Mouse (Mus musculus) intestine, embryonic 15.5 days (tissue): ENCODE measurements at regions not wholly inside any gene's neighbourhood (a gene's known extent, or its start where the extent isn't known, plus 50 kb on each side); places are given as distances from the start of the nearest gene placed in this dataset.
A peak's percentile ranks its signal among the peaks of the same experiment; 100 is the strongest.

Experiments
- ATAC-seq: fragments of 200-750 bp; cut with Nextera tagmentation; 2 replicates; pipeline ENCODE4 v1.8.0; 2017; ENCODE audit warnings: moderate TSS enrichment, moderate library complexity
- H3K27ac ChIP-seq: fragments of 300-500 bp; sonication (generic); 2 replicates; pipeline ENCODE4 v1.5.1; 2015; ENCODE audit warnings: mild to moderate bottlenecking, inconsistent platforms
- H3K27me3 ChIP-seq: fragments of 300-500 bp; sonication (generic); replicated peaks from 2 replicates; pipeline ENCODE4 v1.6.1; 2015; ENCODE audit warnings: inconsistent platforms
- H3K36me3 ChIP-seq: fragments of 300-500 bp; sonication (generic); 2 replicates; pipeline ENCODE4 v1.6.1; 2015; ENCODE audit warnings: inconsistent platforms
- H3K4me1 ChIP-seq: fragments of 300-500 bp; sonication (generic); replicated peaks from 2 replicates; pipeline ENCODE4 v1.6.1; 2015; ENCODE audit warnings: inconsistent platforms
- H3K4me2 ChIP-seq: fragments of 300-500 bp; sonication (generic); replicated peaks from 2 replicates; pipeline ENCODE4 v1.6.1; 2015; ENCODE audit warnings: mild to moderate bottlenecking, inconsistent platforms
- H3K4me3 ChIP-seq: fragments of 300-500 bp; sonication (generic); replicated peaks from 2 replicates; pipeline ENCODE4 v1.5.1; 2015; ENCODE audit warnings: inconsistent platforms
- H3K9ac ChIP-seq: fragments of 300-500 bp; sonication (generic); 2 replicates; pipeline ENCODE4 v1.6.1; 2015; ENCODE audit warnings: inconsistent platforms
- H3K9me3 ChIP-seq: fragments of 300-500 bp; sonication (generic); 2 replicates; pipeline ENCODE4 v1.6.1; 2016; ENCODE audit warnings: inconsistent platforms
- WGBS: fragments of 180-500 bp; shearing (Covaris S2); methylation state at CpG from one replicate; pipeline ENCODE4 v1.1.7; 2015; 5-methylcytosine and 5-hydroxymethylcytosine counted together

- no peaks in the 10 kb centered on the region for H3K27me3 ChIP-seq
- no peaks in the 10 kb centered on the region for H3K9me3 ChIP-seq
- ATAC-seq: no peak
- H3K27ac ChIP-seq: no peak overlapping the region
- H3K36me3 ChIP-seq: no peaks in the 10 kb centered on the region
- H3K4me2 ChIP-seq: no peak overlapping the region
- peaks cover 8% of the 10 kb centered on the region; the same call in 1 of the 2 replicates for H3K4me1 ChIP-seq
- H3K4me3 ChIP-seq: no peak overlapping the region
- WGBS: 84% methylated on average over 6 of the region's 6 CpGs
- H3K9ac ChIP-seq: no peak overlapping the region
These were observed 234.7 kb downstream of the Rplp1 start for GRCm38 (mm10) chr9:61679686-61680085.

- no peak overlapping the region for H3K4me2 ChIP-seq
- no peaks in the 10 kb centered on the region for H3K36me3 ChIP-seq
- H3K27ac ChIP-seq: no peak overlapping the region
- H3K4me3 ChIP-seq: no peak overlapping the region
- H3K27me3 ChIP-seq: no peaks in the 10 kb centered on the region
- no peak overlapping the region for H3K9ac ChIP-seq
- H3K9me3 ChIP-seq: no peaks in the 10 kb centered on the region
- ATAC-seq: no peak
- 57% methylated on average over 3 of the region's 3 CpGs for WGBS
- peaks cover 18% of the 10 kb centered on the region for H3K4me1 ChIP-seq
These were observed 236.7 kb downstream of the Rplp1 start for GRCm38 (mm10) chr9:61677603-61678002.

- no peaks in the 10 kb centered on the region for H3K9me3 ChIP-seq
- no peak overlapping the region for H3K4me3 ChIP-seq
- H3K27ac ChIP-seq: no peak overlapping the region
- H3K4me1 ChIP-seq: peaks cover 13% of the 10 kb centered on the region
- ATAC-seq: no peak
- no peak overlapping the region for H3K4me2 ChIP-seq
- WGBS: 60% methylated on average over 11 of the region's 11 CpGs
- H3K36me3 ChIP-seq: no peaks in the 10 kb centered on the region
- H3K27me3 ChIP-seq: no peaks in the 10 kb centered on the region
- no peak overlapping the region for H3K9ac ChIP-seq
These were observed 237.3 kb downstream of the Rplp1 start for GRCm38 (mm10) chr9:61677037-61677436.

- H3K27ac ChIP-seq: no peak overlapping the region
- no peak overlapping the region for H3K4me2 ChIP-seq
- 74% methylated on average over 2 of the region's 2 CpGs for WGBS
- no peak overlapping the region for H3K9ac ChIP-seq
- H3K9me3 ChIP-seq: no peaks in the 10 kb centered on the region
- H3K27me3 ChIP-seq: no peaks in the 10 kb centered on the region
- ATAC-seq: no peak
- H3K4me3 ChIP-seq: no peak overlapping the region
- H3K36me3 ChIP-seq: no peaks in the 10 kb centered on the region
- peaks cover 11% of the 10 kb centered on the region; the same call in 1 of the 2 replicates for H3K4me1 ChIP-seq
These were observed 239.0 kb downstream of the Rplp1 start for GRCm38 (mm10) chr9:61675366-61675765.

GRCm38 (mm10) chr9:61673575-61674203, 240.7 kb downstream of the Rplp1 start:
- ATAC-seq: peak; percentile 62
- H3K27me3 ChIP-seq: no peaks in the 10 kb centered on the region
- H3K36me3 ChIP-seq: no peaks in the 10 kb centered on the region
- H3K4me2 ChIP-seq: no peak overlapping the region
- no peak overlapping the region for H3K9ac ChIP-seq
- WGBS: 49% methylated on average over 16 of the region's 16 CpGs
- H3K27ac ChIP-seq: 0 out of 2 replicates have a peak overlapping the region, but pooled peaks have one; percentile 18
- no peak overlapping the region for H3K4me3 ChIP-seq
- peaks cover 19% of the 10 kb centered on the region for H3K4me1 ChIP-seq
- H3K9me3 ChIP-seq: no peaks in the 10 kb centered on the region

- H3K9ac ChIP-seq: no peak overlapping the region
- no peaks in the 10 kb centered on the region for H3K9me3 ChIP-seq
- H3K27ac ChIP-seq: no peak overlapping the region
- ATAC-seq: no peak
- no peak overlapping the region for H3K4me3 ChIP-seq
- H3K4me1 ChIP-seq: peaks cover 19% of the 10 kb centered on the region
- 76% methylated on average over 4 of the region's 4 CpGs for WGBS
- H3K4me2 ChIP-seq: no peak overlapping the region
- H3K27me3 ChIP-seq: no peaks in the 10 kb centered on the region
- H3K36me3 ChIP-seq: no peaks in the 10 kb centered on the region
These were observed 243.4 kb downstream of the Rplp1 start for GRCm38 (mm10) chr9:61670986-61671385.

DNA sequence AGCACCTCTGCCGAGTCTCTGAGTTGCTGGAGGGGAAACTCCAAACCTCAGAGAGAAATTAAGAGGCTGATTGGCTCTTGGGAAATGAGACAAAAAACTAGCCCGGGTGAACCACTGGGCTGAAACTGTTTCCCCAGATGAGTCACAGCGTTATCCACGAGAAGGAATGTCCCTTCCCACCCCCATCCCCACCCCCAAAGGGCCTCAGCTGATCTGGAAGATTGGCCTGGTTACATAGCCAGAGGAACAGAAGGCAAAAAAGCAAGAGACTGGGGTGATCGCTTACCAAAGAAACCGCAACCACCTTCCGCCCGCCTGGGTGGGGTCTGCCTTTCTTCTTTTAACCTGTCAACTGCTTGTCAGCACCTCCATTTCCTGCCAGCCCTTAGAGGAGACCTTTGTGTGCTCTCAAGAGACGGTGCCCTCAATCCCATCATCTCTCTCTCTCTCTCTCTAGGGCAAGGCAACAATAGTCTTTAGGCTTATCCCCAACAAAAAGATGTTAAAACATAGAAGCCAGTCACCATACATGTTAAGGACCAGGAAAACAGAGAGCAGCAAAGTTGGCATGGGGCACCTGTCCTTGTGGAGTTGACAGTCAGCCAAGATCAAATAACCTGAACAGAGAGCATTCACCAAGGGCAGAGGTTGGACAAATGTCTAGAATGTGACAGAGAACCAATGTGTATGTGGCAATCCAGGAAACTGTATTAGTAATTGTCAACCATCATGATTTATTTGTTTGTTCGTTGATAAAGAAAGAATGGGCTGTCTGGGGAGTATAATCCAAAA, 244.4 kb downstream of the Rplp1 start:
- Histone ChIP-seq H3K4me1 (peaks cover 19% of the 10 kb centered on the region), H3K9me3 (no peaks in the 10 kb centered on the region), H3K4me2 (no peak overlapping the region), H3K4me3 (no peak overlapping the region), H3K27ac (no peak overlapping the region), H3K9ac (no peak overlapping the region), H3K36me3 (no peaks in the 10 kb centered on the region), H3K27me3 (no peaks in the 10 kb centered on the region)
- 37% methylated on average over 10 of the region's 10 CpGs for WGBS
- ATAC-seq: peak; percentile 60

DNA sequence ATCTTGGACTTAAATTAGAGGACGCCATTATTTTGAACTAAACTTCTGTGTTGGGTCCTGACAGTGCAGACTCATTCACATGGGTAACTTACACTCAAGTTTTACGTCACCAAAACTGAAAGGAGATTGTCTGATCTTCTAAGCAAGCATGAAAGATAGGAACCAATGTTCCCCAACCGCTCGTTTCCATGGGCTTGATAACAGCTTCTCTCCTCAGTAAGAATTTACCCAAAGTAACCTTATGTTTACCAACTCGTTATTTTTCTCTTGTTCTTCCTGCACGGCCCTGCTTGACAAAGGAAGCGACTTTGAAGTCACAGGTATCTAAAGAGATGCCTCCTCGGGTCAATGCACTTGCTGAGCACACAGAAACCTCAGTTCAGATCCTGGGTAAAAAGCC, 245.6 kb downstream of the Rplp1 start:
- Histone ChIP-seq H3K4me2 (no peak overlapping the region), H3K9me3 (no peaks in the 10 kb centered on the region), H3K4me3 (no peak overlapping the region), H3K27ac (no peak overlapping the region), H3K4me1 (peaks cover 14% of the 10 kb centered on the region), H3K9ac (no peak overlapping the region), H3K27me3 (no peaks in the 10 kb centered on the region), H3K36me3 (no peaks in the 10 kb centered on the region)
- no peak for ATAC-seq
- WGBS: 75% methylated on average over 8 of the region's 8 CpGs

DNA sequence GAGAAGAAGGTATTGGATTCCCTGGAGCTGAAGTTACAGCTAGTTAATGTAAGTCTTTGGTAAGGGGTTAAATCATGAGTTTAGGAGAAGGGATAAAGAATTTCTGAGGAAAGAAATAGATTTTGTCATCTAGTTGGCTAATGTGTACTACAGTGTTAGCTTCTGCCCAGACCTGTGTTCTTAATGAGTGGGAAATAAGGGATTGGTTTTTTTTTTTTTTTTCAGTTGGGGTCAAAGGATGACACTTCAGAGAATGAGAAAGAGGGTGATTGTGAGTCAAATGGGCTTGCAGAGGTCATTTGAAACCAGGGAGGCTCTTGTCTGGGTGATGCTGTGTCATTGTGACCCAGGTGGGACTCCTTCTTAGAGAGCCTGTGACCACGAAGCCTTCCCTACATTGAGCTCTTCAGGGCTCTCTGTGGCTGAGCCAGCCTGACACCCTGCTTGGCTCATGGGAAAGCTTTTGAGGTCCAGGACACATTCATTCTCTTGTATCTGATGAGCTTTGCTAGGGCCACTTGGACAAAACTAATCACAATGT, 246.1 kb downstream of the Rplp1 start:
- H3K27me3 ChIP-seq: no peaks in the 10 kb centered on the region
- H3K4me1 ChIP-seq: peaks cover 12% of the 10 kb centered on the region; the same call in 1 of the 2 replicates
- no peak overlapping the region for H3K27ac ChIP-seq
- no peak overlapping the region for H3K9ac ChIP-seq
- no peaks in the 10 kb centered on the region for H3K36me3 ChIP-seq
- H3K4me3 ChIP-seq: no peak overlapping the region
- H3K4me2 ChIP-seq: no peak overlapping the region
- WGBS: 82% methylated on average over 1 of the region's 1 CpGs
- ATAC-seq: no peak
- H3K9me3 ChIP-seq: no peaks in the 10 kb centered on the region

- Histone ChIP-seq H3K4me2 (no peak overlapping the region), H3K4me3 (no peak overlapping the region), H3K9me3 (no peaks in the 10 kb centered on the region), H3K4me1 (peaks cover 9% of the 10 kb centered on the region; the same call in 1 of the 2 replicates), H3K27me3 (no peaks in the 10 kb centered on the region), H3K27ac (no peak overlapping the region), H3K9ac (no peak overlapping the region), H3K36me3 (no peaks in the 10 kb centered on the region)
- 66% methylated on average over 4 of the region's 4 CpGs for WGBS
- no peak for ATAC-seq
These were observed 246.8 kb downstream of the Rplp1 start for GRCm38 (mm10) chr9:61667453-61668074.

DNA sequence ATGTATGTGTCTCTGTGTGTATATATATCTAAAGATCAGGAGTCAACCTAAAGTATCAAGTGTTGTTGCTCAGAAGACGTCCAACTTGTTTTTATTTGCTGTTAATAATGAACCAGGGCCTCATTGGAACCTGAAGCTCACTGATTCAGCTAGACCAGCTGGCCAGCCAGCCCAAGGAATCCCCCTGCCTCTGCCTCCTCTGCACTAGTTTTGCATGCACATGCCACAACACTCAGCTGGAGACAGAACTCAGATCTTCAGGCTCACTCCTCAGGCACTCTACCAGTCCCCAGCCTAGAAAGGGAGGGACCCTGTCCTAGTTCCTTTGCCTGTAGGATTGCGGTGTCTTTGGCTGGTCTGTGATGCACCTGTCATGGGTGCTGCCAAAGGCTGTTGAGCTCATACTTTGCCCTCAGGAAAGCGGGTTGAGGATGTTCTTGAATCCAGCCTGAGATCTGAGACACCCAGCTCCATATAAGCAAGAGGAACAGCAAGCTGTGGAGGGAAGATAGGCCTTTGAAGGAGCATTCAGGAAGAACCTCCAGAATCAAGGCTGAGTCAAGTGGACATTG, 247.5 kb downstream of the Rplp1 start:
- Histone ChIP-seq H3K9me3 (no peaks in the 10 kb centered on the region), H3K9ac (no peak overlapping the region), H3K4me2 (no peak overlapping the region), H3K4me1 (peaks cover 9% of the 10 kb centered on the region; the same call in 1 of the 2 replicates), H3K27me3 (no peaks in the 10 kb centered on the region), H3K4me3 (no peak overlapping the region), H3K36me3 (no peaks in the 10 kb centered on the region), H3K27ac (no peak overlapping the region)
- ATAC-seq: no peak
- WGBS: 78% methylated on average over 3 of the region's 3 CpGs

GRCm38 (mm10) chr9:61666118-61666517, 248.2 kb downstream of the Rplp1 start:
- no peaks in the 10 kb centered on the region for H3K9me3 ChIP-seq
- no peaks in the 10 kb centered on the region for H3K36me3 ChIP-seq
- WGBS: 75% methylated on average over 6 of the region's 6 CpGs
- no peak overlapping the region for H3K9ac ChIP-seq
- ATAC-seq: no peak
- H3K4me3 ChIP-seq: no peak overlapping the region
- H3K4me1 ChIP-seq: peaks cover 9% of the 10 kb centered on the region; the same call in 1 of the 2 replicates
- H3K4me2 ChIP-seq: no peak overlapping the region
- no peak overlapping the region for H3K27ac ChIP-seq
- no peaks in the 10 kb centered on the region for H3K27me3 ChIP-seq
